Mouse (Mus musculus) limb, embryonic 15.5 days (tissue): ENCODE measurements around the gene Ntsr1. TPM values are rescaled to one million over a fixed set of nuclear protein-coding genes. Genes with fewer than 3 reads are reported as not detected.

ENCODE experiments used
- polyA plus RNA-seq: library from polyadenylated mRNA; unstranded; fragments of >200 nt; fragmentation: Nextera tagmentation; extraction: Ambion mirVana; gene quantifications from 2 replicates; pipeline ENCODE4 v1.2.1, GENCODE M21; 2015

Ntsr1 gene
- polyA plus RNA-seq, 1 experiment from 2014 or later: 0.32 TPM

Other genes with a start within 250 kb of the Ntsr1 start
- gene Rps21, start 242.6 kb upstream of the Ntsr1 start, polyA plus RNA-seq: 429 and 600 TPM in 2 replicates
- 9.3 and 12.5 TPM in 2 replicates for gene Cables2, start 226.5 kb upstream of the Ntsr1 start, polyA plus RNA-seq
- 2.0 and 2.3 TPM in 2 replicates for gene Rbbp8nl, start 210.1 kb upstream of the Ntsr1 start, polyA plus RNA-seq
- not detected in 2 replicates for gene Gata5, start 165.3 kb upstream of the Ntsr1 start, polyA plus RNA-seq
- gene Slco4a1, start 43.7 kb upstream of the Ntsr1 start, polyA plus RNA-seq: 0.78 and 0.99 TPM in 2 replicates
- 28.6 and 30.3 TPM in 2 replicates for gene Mrgbp, start 81.3 kb downstream of the Ntsr1 start, polyA plus RNA-seq
- gene Ogfr, start 89.3 kb downstream of the Ntsr1 start, polyA plus RNA-seq: 57.3 and 60.6 TPM in 2 replicates
- gene Col9a3, start 97.8 kb downstream of the Ntsr1 start, polyA plus RNA-seq: 412 and 416 TPM in 2 replicates
- gene Tcfl5, start 142.7 kb downstream of the Ntsr1 start, polyA plus RNA-seq: 0.22 and 0.45 TPM in 2 replicates
- 25.5 and 28.2 TPM in 2 replicates for gene Dido1, start 210.0 kb downstream of the Ntsr1 start, polyA plus RNA-seq
- gene Gid8, start 210.1 kb downstream of the Ntsr1 start, polyA plus RNA-seq: 73.7 and 76.1 TPM in 2 replicates
- gene Slc17a9, start 225.3 kb downstream of the Ntsr1 start, polyA plus RNA-seq: 1.7 and 2.5 TPM in 2 replicates